Mouse (Mus musculus) cerebellum, adult 2 months (tissue): ENCODE results near the gene Crybg2. TPM values are rescaled to one million over a fixed set of nuclear protein-coding genes. Genes with fewer than 3 reads are reported as not detected.

Experiments
- DNase-seq, 2 experiments: peaks; one replicate each; pipeline ENCODE4 v3.0.0; 2021
- H3K27ac ChIP-seq: fragments of 200-500 bp; 2 replicates; pipeline ENCODE4 v1.5.1; 2012; ENCODE audit warnings: low read length, control low read depth, inconsistent platforms; ENCODE audit not compliant: insufficient read depth
- H3K27me3 ChIP-seq: fragments of 200-500 bp; 2 replicates; pipeline ENCODE4 v1.6.1; 2012; ENCODE audit warnings: inconsistent platforms, mild to moderate bottlenecking, low read length, moderate library complexity; ENCODE audit not compliant: control insufficient read depth, insufficient read depth
- H3K4me1 ChIP-seq: fragments of 200-500 bp; 2 replicates; pipeline ENCODE4 v1.6.1; 2011; ENCODE audit warnings: low read length; ENCODE audit not compliant: control insufficient read depth, insufficient read depth
- H3K4me3 ChIP-seq: fragments of 200-500 bp; replicated peaks from 2 replicates; pipeline ENCODE3; 2011; ENCODE audit warnings: mild to moderate bottlenecking, low read depth, low read length, control low read depth; ENCODE audit not compliant: insufficient read depth
- CTCF ChIP-seq: fragments of 200-500 bp; IDR thresholded peaks from 2 replicates; pipeline ENCODE4 v1.5.1; 2011; ENCODE audit warnings: low read depth, mild to moderate bottlenecking, control low read depth, low read length, moderate library complexity, borderline replicate concordance; ENCODE audit not compliant: insufficient read depth
- POLR2A ChIP-seq: fragments of 200-500 bp; IDR thresholded peaks from 2 replicates; pipeline ENCODE4 v1.6.1; 2011; ENCODE audit warnings: low read length, control low read depth, borderline replicate concordance; ENCODE audit not compliant: insufficient read depth
- WGBS: fragments of 180-500 bp; shearing (Covaris S2); methylation state at CpG from one replicate; pipeline ENCODE4 v1.1.7; 2018; 5-methylcytosine and 5-hydroxymethylcytosine counted together
- polyA plus RNA-seq: library from polyadenylated mRNA; depleted of rRNA; stranded (reverse); fragments of >200 nt; gene quantifications from 2 replicates; pipeline ENCODE4 v1.2.3, GENCODE M21; 2012

Crybg2 gene
- polyA plus RNA-seq, 1 experiment, result 0.65 TPM

- Histone ChIP-seq H3K4me3 (no peak overlapping the region), H3K27me3 (no peaks in the 10 kb centered on the region), H3K4me1 (no peaks in the 10 kb centered on the region), H3K27ac (no peak overlapping the region)
- TF ChIP-seq CTCF (no peak), POLR2A (no peak)
- WGBS, result 97% methylated on average over 4 of the region's 4 CpGs
- DNase-seq, result no peak
Observed at GRCm38 (mm10) chr4:134114038-134114437, 53.4 kb downstream of the Crybg2 start.

- no peaks in the 10 kb centered on the region for H3K27me3 ChIP-seq
- TF ChIP-seq CTCF, result no peak
- no peak for TF ChIP-seq POLR2A
- H3K27ac ChIP-seq, result no peak overlapping the region
- H3K4me3 ChIP-seq, result no peak overlapping the region
- DNase-seq, result no peak
- 89% methylated on average over 16 of the region's 16 CpGs for WGBS
- H3K4me1 ChIP-seq, result no peaks in the 10 kb centered on the region
Observed at GRCm38 (mm10) chr4:134115215-134116144, 54.9 kb downstream of the Crybg2 start.

GRCm38 (mm10) chr4:134116501-134116900 lies 55.9 kb downstream of the Crybg2 start:
- TF ChIP-seq CTCF, result no peak
- TF ChIP-seq POLR2A, result no peak
- no peaks in the 10 kb centered on the region for H3K4me1 ChIP-seq
- H3K27me3 ChIP-seq, result no peaks in the 10 kb centered on the region
- DNase-seq, result no peak
- no peak overlapping the region for H3K27ac ChIP-seq
- 89% methylated on average over 2 of the region's 2 CpGs for WGBS
- H3K4me3 ChIP-seq, result no peak overlapping the region

GRCm38 (mm10) chr4:134117012-134117411 lies 56.4 kb downstream of the Crybg2 start:
- Histone ChIP-seq H3K4me3 (no peak overlapping the region), H3K27me3 (no peaks in the 10 kb centered on the region), H3K4me1 (no peaks in the 10 kb centered on the region), H3K27ac (no peak overlapping the region)
- WGBS, result 79% methylated on average over 8 of the region's 8 CpGs
- DNase-seq, result no peak
- TF ChIP-seq CTCF (no peak), POLR2A (no peak)

- no peak for DNase-seq
- WGBS, result 72% methylated on average over 14 of the region's 14 CpGs
- Histone ChIP-seq H3K4me3 (no peak overlapping the region), H3K27ac (no peak overlapping the region), H3K27me3 (no peaks in the 10 kb centered on the region), H3K4me1 (no peaks in the 10 kb centered on the region)
- TF ChIP-seq CTCF (no peak), POLR2A (no peak)
Observed at GRCm38 (mm10) chr4:134118126-134118800, 57.6 kb downstream of the Crybg2 start.

GRCm38 (mm10) chr4:134119042-134119441 lies 58.4 kb downstream of the Crybg2 start:
- no peak overlapping the region for H3K4me3 ChIP-seq
- peaks cover under 1% of the 10 kb centered on the region; the same call in 1 of the 2 replicates for H3K4me1 ChIP-seq
- TF ChIP-seq CTCF (no peak), POLR2A (no peak)
- DNase-seq, result no peak
- no peak overlapping the region for H3K27ac ChIP-seq
- 80% methylated on average over 5 of the region's 5 CpGs for WGBS
- no peaks in the 10 kb centered on the region for H3K27me3 ChIP-seq

- no peak for TF ChIP-seq POLR2A
- TF ChIP-seq CTCF, result peak; percentile 12; the same call in 1 of the 2 replicates
- DNase-seq, result no peak
- 57% methylated on average over 9 of the region's 9 CpGs for WGBS
- no peak overlapping the region for H3K4me3 ChIP-seq
- H3K27me3 ChIP-seq, result no peaks in the 10 kb centered on the region
- H3K4me1 ChIP-seq, result peaks cover 7% of the 10 kb centered on the region
- H3K27ac ChIP-seq, result no peak overlapping the region
Observed at GRCm38 (mm10) chr4:134119644-134120043, 59.0 kb downstream of the Crybg2 start.

- DNase-seq, result no peak
- WGBS, result 87% methylated on average over 6 of the region's 6 CpGs
- H3K4me3 ChIP-seq, result no peak overlapping the region
- H3K27me3 ChIP-seq, result no peaks in the 10 kb centered on the region
- no peak overlapping the region for H3K27ac ChIP-seq
- TF ChIP-seq POLR2A (no peak), CTCF (no peak)
- peaks cover 9% of the 10 kb centered on the region for H3K4me1 ChIP-seq
Observed at GRCm38 (mm10) chr4:134120192-134120805, 59.7 kb downstream of the Crybg2 start.
